Mouse (Mus musculus) myocyte (in vitro differentiated cells): Measurements from ENCODE around the gene Il25.

ENCODE experiments used
- POLR2A ChIP-seq: IDR thresholded peaks from one replicate; pipeline ENCODE4 v1.6.1; 2011; ENCODE audit warnings: low read depth, mild to moderate bottlenecking, control low read depth, moderate library complexity; ENCODE audit not compliant: insufficient read length
- POLR2AphosphoS2 ChIP-seq: IDR thresholded peaks from one replicate; pipeline ENCODE4 v1.6.1; 2011; ENCODE audit warnings: low read depth, control low read depth; ENCODE audit not compliant: insufficient read length

DNA sequence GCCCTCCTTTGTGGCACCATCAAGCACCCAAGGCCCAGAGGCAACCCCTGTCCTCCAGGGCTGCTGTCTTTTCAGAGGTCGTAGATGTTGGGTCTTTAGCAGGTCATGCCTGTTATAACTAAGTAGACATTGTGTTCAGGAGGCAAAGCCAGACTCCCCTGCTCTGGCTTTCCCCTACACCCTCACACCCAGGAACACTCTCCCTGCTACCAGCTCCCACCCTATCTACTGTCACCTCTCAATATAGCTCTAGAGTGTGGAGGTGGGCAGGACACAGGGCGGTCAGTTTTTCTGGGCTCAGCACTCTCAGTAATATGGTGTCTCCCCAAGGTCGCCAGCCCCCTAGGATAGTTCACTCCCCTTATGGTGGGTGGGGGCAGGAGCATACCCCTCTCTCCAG, 35.4 kb downstream of the Il25 start:
- no peak for TF ChIP-seq POLR2A
- TF ChIP-seq POLR2AphosphoS2: no peak
